Mouse (Mus musculus) ovary, postnatal 14 days (tissue): Measurements from ENCODE around the gene Fcrla.
A peak's percentile ranks its signal among the peaks of the same experiment; 100 is the strongest.

ENCODE experiments used
- DNase-seq: peaks from one replicate; pipeline ENCODE4 v3.0.0; 2022; ENCODE audit warnings: low spot score

The Fcrla gene

DNA sequence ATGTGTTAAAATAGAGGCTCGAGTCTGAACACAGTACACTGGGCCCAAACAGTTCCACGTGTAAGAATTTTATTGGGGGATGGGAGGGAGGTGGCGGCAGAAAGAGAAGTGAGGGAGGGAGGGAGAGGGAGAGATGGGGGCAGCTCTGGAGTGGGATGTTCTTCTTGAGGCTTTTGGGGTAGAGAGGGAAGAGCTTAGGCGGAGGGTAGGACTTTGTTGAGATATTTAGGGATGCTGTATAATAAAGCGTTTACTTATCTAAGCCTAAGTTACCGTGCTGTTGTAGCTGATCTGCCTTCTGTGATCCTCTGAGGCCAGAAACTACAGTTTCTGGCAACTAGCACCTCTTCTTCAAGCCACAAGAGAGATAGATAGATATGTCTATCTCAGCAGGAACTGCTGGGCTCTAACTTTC is 41.3 kb downstream of the Fcrla start:
- no peak for DNase-seq

DNA sequence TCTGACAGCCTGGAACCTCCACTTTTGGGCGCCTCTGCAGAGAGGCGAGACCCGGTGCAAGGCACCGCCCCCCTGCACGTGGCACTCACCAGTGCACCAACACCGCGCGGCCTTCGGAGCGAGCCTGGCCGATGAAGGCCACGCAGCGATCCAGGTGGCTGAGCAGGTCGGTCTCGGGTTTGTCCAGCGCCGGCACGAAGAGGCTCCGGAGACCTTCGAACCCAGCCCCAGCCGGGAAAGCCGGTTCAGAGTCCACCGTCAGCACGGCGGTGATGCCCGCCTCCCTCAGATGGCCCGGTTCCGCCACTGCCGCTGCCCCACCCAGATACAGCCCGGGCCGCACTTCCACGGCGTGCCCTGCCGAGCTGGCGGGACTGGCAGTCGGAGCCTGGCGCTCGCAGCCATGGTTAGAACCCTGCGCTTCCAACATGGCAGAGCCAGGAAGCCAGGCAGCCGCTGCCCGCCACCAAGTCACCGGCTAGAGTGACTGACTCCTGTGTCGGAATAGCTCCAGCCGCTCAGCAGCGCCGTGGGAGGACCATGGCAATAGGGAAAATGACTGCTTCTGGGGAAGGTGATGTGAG is 42.3 kb downstream of the Fcrla start, which contains the start of the genes Gm26620 and Dusp12:
Gene Gm26620 (plus strand): TSS at position 88 of the 584 bp plus-strand sequence.
Gene Dusp12 (minus strand): TSS at position 563 of the 584 bp plus-strand sequence.
- DNase-seq = peak; percentile 69

DNA sequence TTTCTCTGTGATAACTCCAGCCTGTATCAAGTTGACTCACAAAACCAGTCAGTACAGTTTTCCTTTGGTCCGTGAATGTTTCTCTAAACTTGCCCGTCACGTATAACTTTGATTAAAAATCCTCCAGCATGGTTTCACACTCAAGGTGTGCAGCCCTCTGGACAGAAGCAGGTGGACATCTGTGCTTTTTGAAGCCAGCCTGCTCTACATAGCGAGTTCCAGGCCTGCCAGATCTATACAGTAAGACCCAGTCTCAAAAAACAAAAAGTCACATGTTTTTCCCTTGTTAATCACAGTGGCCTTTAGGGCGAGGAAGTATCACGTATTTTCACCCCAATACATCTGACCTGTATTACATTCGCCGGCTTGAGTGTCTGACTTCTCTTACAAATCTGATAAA is 43.0 kb downstream of the Fcrla start:
- DNase-seq = no peak

DNA sequence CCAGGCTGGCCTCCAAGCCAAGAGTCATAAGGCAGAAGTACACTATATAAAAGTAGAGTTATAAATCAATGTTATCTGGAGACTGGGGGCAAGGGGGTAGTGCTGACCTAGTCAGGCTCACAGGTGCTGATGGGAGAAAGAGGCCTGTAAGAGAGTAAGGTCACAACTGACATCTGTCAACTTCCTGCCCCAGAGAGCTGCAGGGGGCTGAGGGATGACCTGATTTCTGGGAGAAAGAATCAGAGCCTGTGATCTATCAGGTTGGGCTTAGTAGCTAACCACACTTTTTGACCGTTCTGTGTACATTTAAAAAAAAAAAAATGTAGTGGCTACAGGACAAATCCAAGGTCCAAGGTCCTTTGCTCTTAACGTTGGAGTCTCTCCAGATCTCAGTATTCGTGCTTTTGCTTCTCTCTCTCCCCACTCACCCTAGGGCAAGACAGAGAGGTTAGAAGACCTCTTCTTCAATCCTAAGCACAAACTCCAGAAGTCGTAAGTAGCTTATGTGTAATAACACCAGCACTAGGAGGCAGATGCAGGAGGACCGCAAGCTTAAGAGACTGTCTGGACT is 44.4 kb downstream of the Fcrla start:
- no peak for DNase-seq

DNA sequence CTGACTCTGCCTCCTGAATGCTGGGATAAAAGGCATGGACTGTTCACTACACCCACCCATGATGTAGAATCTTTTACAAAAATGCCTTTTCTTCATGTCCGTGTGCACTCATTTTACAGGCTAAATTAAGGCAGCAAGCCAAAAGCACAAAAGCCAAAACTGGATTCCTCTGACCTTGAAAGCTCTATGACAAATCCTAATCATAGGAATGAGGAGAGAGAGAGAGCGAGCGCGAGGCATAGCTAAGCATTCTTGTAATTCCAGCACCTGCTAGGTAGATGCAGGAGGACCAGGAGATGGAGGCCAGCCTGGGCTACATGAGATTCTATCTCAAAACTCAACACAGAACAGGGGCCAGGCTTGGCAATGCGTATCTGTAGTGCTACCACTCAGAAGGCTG is 50.5 kb downstream of the Fcrla start:
- no peak for DNase-seq

DNA sequence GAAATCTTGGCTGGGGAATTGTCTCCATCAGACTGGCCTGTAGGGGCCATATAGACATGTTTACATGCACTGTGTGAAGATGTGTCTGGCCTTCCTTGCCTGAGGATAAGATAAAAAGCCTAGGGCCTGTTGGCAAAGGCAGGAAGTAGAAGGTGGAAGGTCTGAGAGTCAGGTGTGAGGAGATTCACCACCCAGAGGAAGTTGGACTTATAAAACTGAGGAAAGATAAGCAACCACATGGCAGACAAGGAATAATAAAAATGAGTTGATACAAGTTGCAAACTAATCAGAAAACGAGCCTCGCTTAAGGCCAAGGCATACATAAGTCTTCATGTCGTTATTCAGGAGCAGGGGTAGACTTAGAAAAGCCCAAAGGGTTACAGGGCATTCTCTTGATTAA is 51.7 kb downstream of the Fcrla start:
- DNase-seq = no peak

DNA sequence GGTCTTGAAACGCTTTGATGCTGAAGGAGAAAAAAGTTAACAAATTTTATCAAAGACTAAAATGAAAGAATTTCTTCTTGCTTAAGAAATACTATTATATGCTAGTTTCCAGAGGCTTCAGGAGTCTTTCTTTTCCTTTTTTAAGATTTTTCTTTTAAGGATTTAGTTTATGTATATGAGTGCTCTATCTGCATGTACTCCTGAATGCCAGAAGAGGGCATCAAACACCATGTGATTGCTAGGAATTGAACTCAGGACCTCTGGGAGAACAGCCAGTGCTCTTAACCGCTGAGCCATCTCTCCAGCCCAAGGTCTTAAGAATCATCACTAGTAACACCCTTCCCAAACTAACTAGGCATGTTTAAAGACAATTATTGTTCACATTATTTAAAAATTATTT is 55.4 kb downstream of the Fcrla start:
- DNase-seq = no peak

DNA sequence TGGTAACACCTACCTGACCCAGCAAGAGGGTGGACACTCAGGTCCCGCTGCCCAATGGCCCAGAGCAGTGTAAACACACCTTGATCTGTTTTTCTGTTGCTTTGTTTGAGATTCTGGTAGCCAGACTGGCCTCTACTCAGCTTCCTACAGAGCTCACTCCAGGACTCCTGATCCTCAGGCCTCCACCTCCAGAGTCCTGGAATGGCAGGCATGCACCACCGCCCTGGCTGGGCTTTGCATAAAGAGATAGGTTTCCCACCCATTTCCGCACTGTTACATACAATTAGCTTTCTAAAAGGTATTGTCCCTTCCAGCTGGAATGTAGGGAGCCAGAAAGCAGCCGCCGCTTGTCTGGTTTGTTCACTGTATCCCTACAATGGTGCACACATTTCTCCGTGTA is 56.0 kb downstream of the Fcrla start:
- no peak for DNase-seq

DNA sequence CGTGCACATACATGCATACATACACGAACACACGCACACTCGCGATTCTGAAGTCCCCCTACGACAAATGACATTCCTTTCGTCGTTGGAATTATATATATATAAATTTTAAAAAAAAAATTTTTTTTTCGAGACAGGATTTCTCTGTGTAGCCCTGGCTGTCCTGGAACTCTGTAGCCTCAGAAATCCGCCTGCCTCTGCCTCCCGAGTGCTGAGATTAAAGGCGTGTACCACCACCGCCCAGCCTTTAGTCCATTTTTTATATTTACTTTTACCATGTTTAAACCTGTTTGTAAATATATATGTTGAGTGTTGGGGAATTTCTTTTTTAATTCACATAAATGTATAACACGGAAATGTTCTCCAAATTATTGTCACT is 58.5 kb downstream of the Fcrla start:
- DNase-seq = no peak

DNA sequence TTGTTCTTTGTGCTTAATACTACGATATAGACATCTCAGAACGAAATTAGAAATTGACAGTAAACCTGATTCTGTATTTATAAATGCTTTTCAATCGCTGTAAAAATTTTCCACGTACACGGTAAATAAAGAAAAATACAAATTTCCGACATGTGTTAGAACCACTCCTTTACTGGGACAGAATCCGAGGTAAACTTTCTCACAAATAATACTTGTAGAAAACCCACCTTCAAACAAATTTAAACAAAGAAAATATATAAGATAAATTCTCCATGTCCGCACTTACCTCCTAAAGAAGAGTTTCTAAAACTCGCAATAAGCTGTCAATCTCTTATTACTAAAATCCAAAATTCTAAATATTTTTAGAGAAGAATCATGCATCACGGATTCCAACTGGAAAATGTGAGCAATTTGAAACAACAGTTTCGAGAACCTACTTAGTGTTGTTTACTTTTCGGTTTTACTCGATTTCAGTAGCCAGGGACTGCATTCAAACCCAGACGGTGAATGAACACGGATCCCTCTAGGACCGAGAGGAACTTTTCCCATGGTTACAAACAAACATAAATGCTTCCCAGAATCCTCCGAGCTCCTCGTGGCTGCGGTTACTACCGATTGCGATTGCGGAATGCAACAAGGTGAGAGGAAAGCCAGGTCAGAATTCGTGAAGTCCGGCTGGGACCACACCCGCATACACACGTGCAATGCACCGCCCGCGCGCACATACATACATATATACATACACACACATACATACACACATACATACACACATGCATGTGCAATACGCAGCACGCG is 59.1 kb downstream of the Fcrla start:
- DNase-seq = peak; percentile 60

DNA sequence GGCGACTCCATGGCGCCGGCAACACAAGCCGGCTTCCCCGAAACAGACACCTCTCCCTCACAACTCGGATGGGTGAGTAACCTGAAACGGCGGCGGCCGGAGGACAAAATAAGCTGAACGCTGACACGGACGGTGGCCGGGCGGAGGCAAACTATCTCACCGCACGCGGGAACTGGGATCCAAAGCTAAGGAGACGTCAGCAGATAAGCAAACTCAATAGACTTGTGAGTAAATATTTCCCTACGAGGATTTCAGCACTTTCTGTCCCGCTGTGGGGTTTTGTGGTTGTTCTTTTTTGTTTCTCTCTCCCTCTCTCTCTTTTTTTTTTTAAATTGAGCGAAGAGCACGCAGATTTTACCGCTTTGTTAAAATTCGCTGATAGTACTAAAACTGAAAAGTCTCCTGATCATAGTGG is 59.7 kb downstream of the Fcrla start, which contains the start of gene Atf6:
Gene Atf6 (minus strand): TSS at position 81 of the 415 bp plus-strand sequence.
- DNase-seq = peak; percentile 98
